Mouse (Mus musculus): ENCODE measurements around the gene Nhlh1.
A peak's percentile ranks its signal among the peaks of the same experiment; 100 is the strongest.

Nhlh1 gene

DNA sequence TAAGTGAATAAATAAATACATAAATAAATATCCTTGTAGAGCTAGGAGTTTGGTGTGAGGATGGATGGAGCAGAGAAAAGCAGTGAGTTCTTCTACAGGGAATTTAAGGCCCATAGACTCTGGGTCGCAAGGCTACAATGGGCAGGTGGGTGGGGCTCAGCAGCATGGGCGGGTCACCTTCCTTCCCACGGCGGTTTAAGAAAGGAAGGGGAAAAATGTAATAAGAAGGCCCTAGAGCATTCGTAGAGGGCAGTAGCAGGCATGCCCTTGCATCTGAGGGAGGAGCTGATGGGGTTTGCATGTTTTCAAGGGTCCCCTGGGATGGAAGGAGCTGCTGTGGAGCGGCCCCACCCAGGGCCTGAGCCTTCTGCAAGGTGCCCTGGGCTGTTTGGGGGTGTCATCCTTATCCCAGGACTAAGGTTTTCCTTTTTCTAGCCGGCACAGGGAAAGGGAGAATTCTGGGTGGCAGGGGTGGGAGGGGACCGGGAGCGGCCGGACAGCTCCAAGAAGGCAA lies 4.5 kb downstream of the Nhlh1 start:
- DNase-seq, result no peak

DNA sequence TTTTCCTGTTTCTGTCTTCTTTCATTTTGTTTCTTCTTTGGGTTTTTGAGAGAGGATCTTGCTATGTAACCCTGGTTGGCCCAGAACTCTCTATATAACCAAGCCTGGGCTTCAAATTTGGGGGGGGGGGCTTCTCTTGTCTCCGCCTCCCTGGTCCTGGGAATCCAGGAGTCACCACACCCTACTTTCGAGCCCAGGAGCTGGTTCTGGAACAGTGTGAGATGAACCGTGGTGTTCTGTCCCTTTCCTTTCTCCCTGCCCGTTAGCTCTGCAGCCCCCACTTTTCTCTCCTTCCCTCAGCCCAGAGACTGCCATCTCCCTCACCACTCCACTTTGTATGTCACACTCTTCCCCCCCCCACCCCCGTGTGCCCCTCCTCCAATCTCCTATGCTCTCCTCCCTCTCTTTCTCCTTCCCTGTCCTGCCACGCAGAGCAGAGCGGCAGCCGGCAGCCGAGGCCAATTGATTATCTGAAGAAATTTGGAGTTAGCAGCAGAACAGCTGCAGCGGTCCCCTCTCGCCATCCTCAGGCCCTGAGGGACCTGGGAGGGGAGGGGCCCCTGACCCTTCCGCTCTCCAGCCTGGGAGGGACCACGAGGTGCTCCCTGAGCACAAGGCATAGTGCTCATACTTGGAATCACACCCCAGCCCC lies 8.1 kb downstream of the Nhlh1 start:
- no peak for DNase-seq

DNA sequence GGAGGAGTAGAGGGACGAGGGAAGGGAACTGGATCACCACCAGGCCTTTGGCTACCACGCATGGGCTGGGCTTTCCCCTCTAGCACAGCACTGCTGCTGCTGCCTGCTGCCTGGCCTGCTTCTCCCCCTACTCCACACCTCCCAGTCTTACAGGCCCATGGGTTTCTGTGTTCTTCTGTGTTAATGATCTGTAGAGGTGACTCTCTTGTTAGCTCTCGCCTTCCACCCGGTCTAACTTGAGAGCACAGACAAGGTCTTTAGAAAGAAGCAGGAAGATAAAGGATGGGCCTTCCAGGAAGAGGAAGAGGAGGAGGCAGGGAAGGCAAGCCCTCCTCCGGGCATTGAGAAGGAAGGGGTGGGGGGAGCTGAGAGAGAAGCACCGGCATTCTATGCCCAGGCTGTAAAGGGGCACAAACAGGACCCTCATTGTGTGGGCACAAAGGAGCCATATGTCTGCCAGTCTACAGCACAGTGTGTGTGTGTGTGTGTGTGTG lies 9.1 kb downstream of the Nhlh1 start:
- no peak for DNase-seq

DNA sequence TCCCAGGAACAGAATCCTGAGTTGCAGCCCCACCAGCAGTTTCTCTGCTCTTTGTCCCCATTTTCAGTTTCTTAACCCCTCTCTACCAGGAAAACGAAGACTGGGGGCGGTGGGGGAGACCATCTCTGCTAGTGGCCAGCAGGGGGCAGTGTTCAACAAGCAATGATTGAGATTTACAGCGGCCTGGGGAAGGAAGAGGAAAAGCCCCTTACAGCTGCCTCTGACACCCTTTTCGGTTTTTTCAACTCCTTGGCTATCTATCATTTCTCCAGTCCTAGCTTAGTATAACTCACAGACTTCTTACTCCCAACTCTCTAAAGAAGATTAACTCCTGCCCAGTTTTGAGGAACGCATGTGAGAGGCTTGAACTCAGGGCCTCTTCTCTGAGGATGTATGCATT lies 10.4 kb downstream of the Nhlh1 start:
- peak; percentile 58 for DNase-seq

DNA sequence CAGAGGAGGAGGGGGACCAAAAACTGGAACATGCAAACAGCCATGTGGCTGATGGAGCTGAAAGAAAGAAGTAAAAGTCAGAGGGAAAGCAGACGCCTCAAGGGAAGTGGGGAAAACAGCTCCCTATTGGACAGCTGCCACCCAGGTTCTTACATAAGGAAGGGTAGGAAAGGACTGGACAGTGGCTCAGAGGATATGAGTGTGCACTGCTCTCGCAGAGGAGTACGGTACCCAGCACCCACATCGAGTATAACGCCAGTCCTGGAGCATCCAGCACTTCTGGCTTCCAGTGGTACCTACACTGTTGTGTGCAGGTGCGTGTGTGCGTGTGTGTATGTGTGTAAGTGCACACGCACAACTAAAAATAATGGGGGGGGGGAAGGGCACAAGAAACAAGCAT lies 11.0 kb downstream of the Nhlh1 start:
- DNase-seq, result no peak

DNA sequence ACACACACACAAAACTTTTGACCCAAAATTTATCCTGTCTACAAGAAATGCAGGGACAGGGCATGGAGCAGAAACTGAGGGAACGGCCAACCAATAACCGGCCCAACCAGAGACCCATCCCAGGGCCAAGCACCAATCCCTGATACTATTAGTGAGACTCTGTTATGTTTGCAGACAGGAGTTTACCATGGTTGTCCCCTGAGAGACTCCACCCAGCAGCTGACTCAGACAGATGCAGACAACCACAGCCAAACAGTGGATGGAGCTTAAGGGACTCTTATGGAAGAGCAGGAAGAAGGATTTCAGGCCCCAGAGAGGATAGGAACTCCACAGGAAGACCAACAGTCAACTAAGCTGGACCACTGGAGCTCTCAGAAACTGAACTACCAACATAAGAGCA lies 27.5 kb downstream of the Nhlh1 start:
- DNase-seq, result no peak

DNA sequence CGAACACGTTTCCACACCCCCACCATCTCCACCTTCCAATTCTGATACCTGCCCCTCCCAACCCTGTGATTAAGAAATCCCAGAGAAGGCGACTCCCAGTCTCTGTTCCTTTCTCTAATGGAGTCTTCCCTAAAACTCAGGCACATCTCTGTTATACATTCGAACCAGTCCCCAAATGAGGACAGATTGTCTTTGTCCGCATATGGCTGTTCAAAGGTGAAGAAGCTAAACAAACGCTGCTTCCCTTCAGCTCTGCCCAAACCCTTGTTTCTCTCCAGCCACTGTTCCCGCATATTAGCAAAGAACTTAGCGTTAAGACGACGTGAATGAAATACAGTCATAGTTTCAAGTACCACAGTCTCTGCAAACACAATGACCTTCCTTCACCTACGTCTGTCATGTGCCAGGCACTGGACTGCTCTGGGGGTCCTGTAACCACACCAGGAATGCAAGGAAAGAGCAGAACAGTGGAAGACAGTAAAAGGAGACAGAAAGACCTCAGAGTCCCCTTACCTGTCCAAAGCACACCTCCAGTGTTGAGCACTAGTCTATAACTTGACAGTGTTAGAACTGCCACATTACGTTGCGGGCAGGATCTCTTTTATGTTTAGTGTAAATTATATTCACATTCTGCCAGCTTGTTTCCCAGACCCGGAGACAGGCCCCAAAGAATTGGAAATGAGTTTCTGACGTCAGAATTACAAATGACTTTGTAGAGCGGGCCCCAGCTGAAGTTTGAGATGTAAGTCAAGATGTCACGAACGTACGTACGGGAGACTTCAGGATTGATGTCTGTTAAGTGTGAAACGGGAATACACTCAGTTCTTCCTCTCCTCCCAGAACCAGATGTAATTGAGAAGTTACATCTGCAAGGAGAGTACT lies 28.7 kb downstream of the Nhlh1 start, which contains the start of gene Vangl2:
Gene Vangl2, minus strand, starts transcription at position 51 of the 882 bp plus-strand sequence.
- DNase-seq, result no peak

DNA sequence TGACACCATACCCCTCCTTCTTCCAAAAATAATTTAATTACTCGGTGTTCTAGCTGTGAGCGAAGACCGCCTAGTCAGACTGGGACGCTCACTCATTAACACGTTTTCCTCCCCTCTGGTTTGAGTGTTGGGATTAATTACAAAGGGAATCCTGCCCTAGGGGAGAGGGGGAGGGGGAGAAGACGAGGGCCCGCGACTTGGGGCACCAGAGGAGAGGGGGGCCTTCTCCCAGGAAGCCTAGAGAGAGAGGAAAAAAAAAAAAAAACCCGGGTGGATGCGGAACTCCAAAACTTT lies 29.6 kb downstream of the Nhlh1 start:
- DNase-seq, result no peak

DNA sequence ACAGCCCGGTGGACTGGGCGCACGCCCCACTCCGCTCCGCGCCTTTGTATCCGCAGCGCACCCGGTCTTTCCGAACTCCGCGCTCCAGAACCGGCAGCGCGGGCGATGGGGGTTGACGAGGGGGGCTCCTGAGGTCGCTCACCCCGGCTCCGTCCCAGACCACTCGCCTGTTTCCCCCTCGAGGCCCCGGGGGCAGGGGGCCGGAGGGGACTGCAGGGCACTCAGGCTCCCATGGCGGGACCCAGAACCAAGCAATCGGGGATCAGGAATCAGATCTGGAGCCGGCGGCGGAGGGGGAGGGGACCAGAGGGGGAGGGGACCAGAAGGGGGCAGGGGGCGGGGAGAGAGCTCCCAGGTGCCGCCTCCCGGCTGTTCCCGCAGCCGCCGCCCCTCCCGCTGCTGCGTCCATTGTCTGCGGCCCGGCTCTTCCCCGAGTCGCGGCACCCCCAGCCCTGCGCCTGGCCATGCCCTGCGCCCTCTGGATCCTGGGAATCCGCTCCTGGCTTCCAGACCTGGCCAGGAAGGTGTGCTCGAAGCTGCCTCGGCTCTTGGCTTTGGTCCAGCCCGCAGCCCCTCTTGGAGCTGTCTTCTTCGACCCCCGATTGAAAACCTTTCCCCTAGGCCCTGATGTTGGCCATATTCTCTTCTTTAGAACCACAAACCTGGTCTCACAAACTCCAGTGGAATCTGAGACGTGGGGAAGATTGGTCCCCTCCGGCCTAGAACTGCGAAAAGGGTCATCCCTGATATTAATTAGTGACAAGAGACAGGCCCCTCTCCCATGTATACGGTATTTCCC lies 30.2 kb downstream of the Nhlh1 start:
- DNase-seq, result peak; percentile 93

DNA sequence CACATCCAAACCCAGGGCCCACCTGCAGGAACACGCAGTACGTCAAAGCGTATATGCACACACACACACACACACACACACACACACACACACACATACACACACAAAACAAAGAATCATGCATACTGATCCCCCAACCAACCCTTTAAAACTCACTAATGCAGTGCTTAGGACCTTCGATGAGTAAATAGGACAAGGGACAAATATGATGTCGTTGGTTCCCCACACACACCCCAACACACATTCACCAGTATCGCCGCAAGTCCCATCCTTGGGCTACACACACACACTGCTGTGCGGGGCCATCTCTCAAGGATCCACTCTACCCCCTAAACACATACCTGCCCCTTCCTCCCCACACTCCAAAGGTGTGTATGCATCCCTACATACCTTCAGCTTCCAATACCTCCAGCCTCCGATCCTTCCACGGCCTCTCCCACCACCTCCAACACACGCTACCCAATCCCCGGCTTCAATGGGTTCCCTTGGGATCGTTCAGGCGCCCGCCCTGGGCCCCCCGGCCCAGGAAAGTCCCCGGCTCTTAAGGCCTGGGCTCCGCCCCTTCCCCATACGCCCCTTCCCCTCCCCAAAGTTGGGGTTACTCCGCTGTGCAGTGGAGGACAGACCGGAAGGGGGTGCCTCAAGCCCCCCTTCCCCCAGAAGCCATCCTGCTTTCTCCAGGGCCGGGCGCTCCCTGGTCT lies 31.0 kb downstream of the Nhlh1 start:
- DNase-seq, result peak; percentile 30

DNA sequence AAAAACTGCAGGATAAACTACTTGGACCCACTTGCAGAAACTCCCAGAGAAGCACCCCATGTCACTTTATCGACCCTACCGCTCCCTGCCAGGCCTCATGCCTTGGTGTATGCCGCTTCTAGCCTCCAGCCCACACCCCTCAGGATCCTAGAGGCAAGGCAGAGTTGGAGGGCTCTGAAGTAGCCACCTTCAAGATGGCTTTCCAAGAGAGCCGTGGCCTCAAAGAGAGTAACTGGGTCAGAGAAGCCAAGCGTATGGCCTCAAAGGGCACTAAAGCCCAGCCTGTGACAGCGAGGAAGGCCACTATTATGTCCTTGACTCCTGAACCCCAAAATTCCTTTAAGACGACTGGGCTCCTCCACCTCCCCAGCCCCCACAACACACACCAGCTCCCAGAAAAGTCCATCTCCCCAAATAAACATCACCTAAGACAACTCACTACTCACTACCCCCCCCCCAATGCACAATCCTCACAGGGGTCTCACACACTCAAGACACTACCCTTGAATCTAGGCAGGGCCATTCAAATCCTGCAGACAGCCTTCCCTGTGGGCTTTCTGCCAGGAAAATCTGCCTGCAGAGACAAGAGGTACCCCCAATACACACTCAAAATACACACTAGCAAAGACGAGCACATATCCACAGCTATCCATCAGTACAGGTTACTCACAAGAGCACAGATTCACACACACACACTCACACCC lies 32.0 kb downstream of the Nhlh1 start:
- no peak for DNase-seq

DNA sequence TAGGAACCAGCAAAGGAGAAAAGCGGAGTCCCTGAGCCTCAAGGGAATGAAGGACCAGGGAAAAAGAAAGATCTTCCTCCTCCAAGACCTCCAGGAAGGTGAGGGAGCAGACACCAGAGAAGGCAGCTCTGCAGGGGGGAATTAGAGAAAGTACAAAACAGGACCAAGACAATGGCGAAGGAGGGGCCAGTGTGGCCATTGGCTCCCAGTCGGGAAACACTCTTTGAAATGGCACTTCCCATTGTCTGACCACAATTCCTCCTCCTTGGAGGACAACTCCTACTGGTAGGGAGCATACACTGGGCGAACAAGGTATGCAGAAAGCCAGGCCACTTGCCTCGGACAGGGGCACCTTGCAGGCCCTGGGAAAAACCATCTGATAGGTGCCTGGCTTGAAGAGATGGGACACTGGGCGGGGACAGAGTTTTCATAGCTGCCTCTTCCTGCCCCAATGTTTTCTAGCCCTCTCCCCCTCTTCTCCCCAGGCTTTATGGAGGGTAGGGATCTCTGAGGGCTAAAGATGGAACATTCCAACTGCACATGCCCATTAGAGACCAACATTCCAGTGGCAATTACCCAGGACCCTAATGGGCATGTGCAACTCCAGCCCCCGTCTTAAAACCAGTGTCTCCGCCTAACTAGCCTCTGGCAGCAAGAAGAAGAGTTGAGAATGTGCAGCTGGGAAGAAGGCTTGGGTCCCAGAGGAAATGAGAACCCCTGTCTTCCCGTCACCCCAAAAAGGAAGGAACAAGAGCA lies 33.1 kb downstream of the Nhlh1 start:
- DNase-seq, result no peak

DNA sequence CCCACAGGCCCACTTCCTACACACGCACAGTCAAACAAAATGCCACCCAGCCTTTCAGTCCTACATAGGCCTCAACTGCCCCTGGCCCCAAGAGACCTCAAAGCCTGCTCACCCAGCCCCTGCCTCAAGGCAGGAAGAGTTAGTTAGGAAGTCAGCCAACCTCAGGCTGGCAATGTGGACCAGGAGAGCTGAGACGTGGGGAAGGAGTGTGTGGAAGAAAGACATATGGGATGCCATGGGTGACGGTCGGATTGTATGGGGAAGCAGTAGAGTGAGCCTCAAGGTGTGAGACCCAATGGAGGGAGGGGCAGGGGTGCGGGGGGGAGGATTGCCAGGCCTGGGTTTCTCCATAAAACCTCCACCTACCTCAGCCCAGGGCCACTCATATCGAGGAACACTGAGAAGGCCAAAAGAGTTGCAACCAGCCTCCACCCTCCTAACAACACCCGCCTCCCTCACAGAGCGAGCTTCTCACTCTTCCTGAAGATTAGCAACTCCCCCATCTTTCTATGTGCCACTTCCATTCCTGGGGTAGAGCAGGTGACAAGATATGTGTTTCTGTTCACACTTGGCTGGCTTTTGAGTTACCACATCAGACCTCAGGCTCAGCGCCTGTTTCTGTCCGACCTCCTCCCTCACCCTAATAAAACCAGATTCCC lies 37.4 kb downstream of the Nhlh1 start:
- no peak for DNase-seq

DNA sequence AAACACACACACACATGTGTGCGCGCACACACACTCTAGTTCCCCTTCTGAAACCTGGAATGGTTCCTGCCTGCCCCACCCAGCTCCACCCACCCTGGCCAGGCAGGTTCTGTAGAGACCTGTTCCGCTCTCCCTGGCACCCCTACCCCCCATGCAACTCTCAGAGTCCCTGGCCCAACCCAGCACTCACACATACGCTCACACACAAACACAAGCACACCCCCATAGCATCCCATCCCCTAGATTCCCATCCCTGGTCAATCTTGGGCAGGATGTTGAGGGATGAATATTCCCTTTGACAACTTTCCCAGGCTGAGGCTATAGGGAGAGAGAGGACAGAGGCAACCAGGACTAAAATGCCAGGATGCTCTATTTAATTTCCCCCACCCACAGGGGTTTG lies 38.0 kb downstream of the Nhlh1 start:
- no peak for DNase-seq

DNA sequence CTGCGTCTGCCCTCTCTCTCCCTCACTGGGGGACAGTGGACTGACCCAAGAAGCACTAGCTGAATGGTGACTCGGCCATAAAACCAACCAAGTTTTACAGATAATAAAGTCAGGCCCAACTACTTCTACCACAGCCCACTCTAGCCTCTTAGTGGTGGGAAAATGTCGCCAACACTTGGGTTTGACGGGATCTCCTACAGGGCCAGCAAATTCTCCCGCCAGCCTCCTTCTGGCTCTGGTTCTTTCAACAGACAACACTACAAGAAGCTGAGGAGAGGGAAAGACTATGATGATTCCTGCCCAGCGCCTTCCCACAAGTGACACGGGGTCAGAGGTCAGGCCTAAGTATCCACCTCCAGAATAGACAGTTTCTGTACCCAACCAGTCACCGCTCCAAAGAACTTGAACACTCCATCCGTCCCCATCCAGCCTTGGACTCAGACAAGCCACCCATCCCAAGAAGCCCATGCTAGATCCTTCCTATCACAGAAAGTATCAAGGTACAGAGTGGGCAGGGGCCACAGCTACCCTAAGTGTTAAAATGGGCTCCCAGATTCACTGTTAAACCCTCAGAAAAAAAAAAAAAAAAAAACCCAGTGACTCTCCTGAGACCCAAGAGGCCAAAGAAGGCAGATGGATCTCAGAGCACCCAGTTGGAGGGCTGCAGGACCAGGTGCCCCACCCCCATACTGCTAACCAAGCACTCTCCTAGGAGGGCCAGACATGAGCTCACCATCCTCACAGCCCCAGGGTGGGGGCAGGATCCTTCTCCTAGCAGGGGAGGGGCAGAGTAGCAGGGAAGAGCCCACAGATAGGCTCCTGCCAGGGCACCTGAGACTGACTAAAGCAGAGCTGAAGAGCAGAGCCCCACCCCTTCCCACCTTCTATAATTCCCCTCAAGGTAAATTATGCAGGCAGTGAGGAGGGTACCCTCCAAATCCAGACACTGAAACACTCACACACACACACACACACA lies 38.7 kb downstream of the Nhlh1 start:
- no peak for DNase-seq

DNA sequence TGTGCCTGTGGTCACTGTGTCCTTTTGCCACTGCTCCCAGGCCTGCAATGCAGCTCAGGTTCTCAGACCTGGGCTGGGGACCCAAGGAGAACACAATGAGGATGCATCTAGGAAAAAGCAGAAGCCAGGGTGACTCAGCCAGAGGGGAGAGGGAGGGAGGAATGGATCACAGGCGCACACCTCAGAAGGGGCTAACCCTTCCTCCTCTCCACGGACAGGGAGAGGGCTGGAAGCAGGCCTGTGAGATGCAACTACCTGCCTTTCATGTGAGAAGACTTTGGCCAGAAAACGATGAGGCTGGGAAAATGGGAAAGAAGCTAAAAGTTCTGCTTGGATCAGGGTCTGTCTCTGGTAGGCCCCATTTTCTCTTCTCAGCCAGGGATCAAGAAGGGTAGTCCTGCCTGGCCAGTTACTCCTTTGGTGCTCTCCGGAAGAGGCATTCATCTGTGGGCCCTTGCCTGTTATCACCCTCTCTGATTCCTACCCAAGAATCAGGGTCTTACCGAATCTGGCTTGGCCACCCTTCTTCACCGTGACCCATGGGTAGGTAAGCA lies 39.8 kb downstream of the Nhlh1 start:
- no peak for DNase-seq

DNA sequence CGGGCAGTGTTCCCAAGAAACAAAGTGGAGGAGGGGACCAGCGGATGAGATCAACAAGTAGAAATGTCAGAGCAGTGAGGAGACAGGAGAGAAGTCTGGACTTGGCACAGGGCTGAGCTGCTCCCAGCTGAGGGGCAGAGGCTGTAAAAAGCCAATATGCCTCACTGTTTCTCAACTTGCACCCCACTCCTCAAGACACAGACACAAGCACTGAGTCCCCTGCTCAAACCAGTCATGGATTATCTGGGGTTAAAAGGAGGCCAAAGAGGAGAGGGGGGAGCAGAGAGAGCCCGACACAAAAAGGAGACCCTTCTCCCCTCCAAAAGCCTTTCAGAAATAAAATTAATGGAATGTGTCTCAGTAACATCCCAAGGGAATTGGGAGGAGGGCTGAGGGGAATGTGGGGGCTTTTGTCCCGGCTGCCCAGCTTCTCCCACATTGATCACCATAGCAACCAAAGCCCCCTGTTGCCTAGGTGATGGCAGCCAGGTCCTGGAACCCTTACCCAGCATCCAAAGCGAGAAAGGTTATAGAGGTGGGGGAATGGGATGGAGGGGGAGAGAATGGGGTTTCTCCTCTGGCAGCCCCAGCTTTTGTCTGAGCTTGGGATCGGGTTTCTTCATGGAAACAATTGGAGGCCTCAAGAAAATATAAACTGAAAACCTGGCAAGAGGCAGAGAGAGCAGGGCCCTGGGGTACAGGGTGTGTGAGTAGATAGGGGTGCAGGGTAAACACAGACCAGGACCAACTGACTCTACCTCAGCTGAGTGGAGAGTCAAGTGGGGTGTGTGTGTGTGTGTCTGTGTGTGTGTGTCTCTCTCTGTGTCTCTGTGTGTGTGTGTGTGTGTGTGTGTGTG lies 40.5 kb downstream of the Nhlh1 start:
- DNase-seq, result no peak

DNA sequence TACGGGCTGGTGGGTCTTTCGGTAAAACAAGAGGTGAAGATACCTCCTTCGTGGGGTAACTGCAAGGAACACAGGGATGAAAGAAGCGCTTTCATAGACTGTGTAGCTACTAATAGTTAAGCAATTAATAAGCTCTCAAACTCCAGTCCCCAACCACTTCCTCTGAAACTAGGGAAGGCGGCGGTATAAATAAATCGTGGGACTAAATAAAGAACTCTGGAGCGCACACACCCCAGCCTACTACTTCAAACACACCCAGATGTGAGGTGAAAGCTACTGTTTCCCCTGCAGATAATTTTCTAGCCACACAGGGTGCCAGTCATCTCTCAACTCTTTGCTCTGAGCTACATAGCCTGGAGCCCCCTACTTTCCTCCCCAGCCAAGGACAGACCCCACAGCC lies 41.3 kb downstream of the Nhlh1 start:
- no peak for DNase-seq
